Mouse (Mus musculus) G1E (cell line): ENCODE results near the gene Ccdc154. TPM values are rescaled to one million over a fixed set of nuclear protein-coding genes. Genes with fewer than 3 reads are reported as not detected.

Experiments
- ATAC-seq: 2 replicates; pipeline ENCODE4 v1.8.0; 2016; ENCODE audit warnings: mild to moderate bottlenecking; ENCODE audit not compliant: insufficient number of reproducible peaks, poor library complexity, low FRiP score, severe bottlenecking; ENCODE audit errors: extremely low read depth
- DNase-seq: peaks from one replicate; pipeline ENCODE4 v3.0.0; 2012; ENCODE audit warnings: low spot score
- H3K27me3 ChIP-seq: 2 replicates; pipeline ENCODE4 v1.6.1; 2012; ENCODE audit warnings: mild to moderate bottlenecking, low read length, inconsistent platforms; ENCODE audit not compliant: insufficient read depth
- H3K36me3 ChIP-seq: replicated peaks from 2 replicates; pipeline ENCODE3; 2012; ENCODE audit warnings: mild to moderate bottlenecking, inconsistent platforms
- H3K4me1 ChIP-seq: 2 replicates; pipeline ENCODE4 v1.6.1; 2012; ENCODE audit warnings: low read depth, low read length, inconsistent platforms, mixed read lengths; ENCODE audit not compliant: insufficient read depth
- H3K4me3 ChIP-seq: 2 replicates; pipeline ENCODE4 v1.5.1; 2012; ENCODE audit warnings: low read depth, mild to moderate bottlenecking, inconsistent platforms, low read length, moderate library complexity, mixed read lengths
- H3K9me3 ChIP-seq: replicated peaks from 2 replicates; pipeline ENCODE4 v1.6.1; 2012; ENCODE audit warnings: inconsistent platforms
- CTCF ChIP-seq: IDR thresholded peaks from 2 replicates; pipeline ENCODE4 v1.5.1; 2012; ENCODE audit warnings: low read depth, low read length, inconsistent platforms, mixed read lengths
- GATA1 ChIP-seq: IDR thresholded peaks from 2 replicates; pipeline ENCODE4 v1.6.1; 2012; ENCODE audit warnings: borderline replicate concordance, low read length, inconsistent platforms, mixed read lengths
- GATA2 ChIP-seq: IDR thresholded peaks from 2 replicates; pipeline ENCODE4 v1.6.1; 2012; ENCODE audit warnings: low read depth, low read length, inconsistent platforms, borderline replicate concordance
- POLR2AphosphoS5 ChIP-seq: IDR thresholded peaks from 2 replicates; pipeline ENCODE4 v1.6.1; 2012; ENCODE audit warnings: low read depth, low read length, inconsistent platforms; ENCODE audit not compliant: insufficient replicate concordance
- TAL1 ChIP-seq: conservative IDR thresholded peaks from 2 replicates; pipeline ENCODE4 v1.6.1; 2012; ENCODE audit warnings: low read depth, low read length, inconsistent platforms, mixed read lengths
- polyA plus RNA-seq: library from polyadenylated mRNA; stranded (reverse); fragments of >175 nt; gene quantifications from 2 replicates; pipeline ENCODE4 v1.2.3, GENCODE M21; 2012
- total RNA-seq, 2 experiments: library from RNA; stranded (forward) in 1 of 2; stranded (reverse) in 1 of 2; fragments of 200-1000 nt in 1 of 2; fragments of >200 nt in 1 of 2; fragmentation: Nextera tagmentation in 1 of 2; gene quantifications; 2 replicates each; pipeline ENCODE4 v1.2.3; 2014 to 2017

Gene Ccdc154
- total and polyA plus RNA-seq, 3 experiments = 0.05 TPM; not detected in 2

DNA sequence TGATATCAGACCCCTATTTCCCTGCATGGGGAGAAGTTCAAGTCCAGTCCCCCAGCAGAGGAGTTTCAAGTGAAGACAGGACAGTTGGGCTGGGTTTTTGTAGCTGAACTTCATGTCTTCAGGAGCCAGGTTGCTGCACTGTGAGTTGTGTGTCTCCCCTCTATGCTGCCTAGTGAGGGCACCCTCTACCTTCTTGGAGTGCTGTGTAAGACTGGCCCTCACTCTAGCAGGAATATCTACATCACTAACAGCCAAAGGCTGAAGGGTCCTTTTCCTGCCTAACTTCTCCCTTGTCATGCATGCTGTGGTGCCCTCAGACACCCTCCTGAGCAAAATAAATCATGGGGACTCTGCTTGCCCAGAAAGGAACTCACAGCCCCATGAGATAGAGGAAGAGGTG is 21.0 kb downstream of the Ccdc154 start:
- peak; percentile 27 for DNase-seq

DNA sequence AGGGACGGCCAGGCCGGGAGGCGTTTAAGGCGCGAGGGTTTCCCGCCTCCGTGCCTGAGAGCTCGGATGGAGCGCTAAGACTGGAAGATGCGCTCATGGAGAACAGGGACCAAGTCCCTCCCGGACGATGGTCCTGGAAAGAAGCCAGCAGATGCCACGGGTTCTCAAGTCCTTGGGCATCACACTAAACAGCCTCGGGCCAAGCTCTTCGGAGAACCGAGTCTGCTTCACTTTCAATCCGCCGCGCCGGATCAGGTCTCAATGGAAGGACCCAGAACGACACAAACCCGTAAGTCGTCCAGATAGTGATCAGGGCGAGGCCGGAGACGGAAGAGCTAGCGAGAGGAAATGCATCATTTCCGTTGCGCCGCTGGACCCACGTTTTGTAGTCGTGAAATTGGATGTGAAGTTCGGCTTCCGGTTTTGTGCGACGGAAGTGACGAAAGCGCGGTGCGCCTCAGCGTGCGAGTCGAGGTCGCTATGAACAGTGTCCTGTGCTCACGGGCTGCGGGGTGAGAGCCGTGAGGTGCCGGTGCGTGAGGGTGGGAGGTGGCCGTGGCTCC is 21.9 kb downstream of the Ccdc154 start, which contains the start of gene BC003965:
Gene BC003965, plus strand, starts transcription at position 426 of the 563 bp plus-strand sequence.
- DNase-seq (peak; percentile 83), ATAC-seq (peak; percentile 80)
- Histone ChIP-seq H3K9me3 (no peaks in the 10 kb centered on the region), H3K4me3 (peak within 1 kb of the TSS; percentile 90), H3K36me3 (peaks cover 28% of the 10 kb centered on the region), H3K27me3 (peaks cover 8% of the 10 kb centered on the region), H3K4me1 (peaks cover 53% of the 10 kb centered on the region)
- TF ChIP-seq POLR2AphosphoS5 (0 out of 2 replicates have a peak, but pooled peaks have one; percentile 15), CTCF (no peak), GATA1 (no peak), TAL1 (no peak), GATA2 (peak; percentile 98)

More for the DNA sequence above, 21.0 kb downstream of the Ccdc154 start:
- TF ChIP-seq GATA1 = no peak
- TF ChIP-seq TAL1 = no peak
- TF ChIP-seq CTCF = no peak
- no peak for TF ChIP-seq POLR2AphosphoS5
- TF ChIP-seq GATA2 = no peak
- no peak for ATAC-seq
- no peaks in the 10 kb centered on the region for H3K9me3 ChIP-seq
- H3K4me1 ChIP-seq = peaks cover 55% of the 10 kb centered on the region
- no peak overlapping the region; the same call in 1 of the 2 replicates for H3K4me3 ChIP-seq
- H3K27me3 ChIP-seq = peaks cover 10% of the 10 kb centered on the region
- H3K36me3 ChIP-seq = peaks cover 28% of the 10 kb centered on the region

DNA sequence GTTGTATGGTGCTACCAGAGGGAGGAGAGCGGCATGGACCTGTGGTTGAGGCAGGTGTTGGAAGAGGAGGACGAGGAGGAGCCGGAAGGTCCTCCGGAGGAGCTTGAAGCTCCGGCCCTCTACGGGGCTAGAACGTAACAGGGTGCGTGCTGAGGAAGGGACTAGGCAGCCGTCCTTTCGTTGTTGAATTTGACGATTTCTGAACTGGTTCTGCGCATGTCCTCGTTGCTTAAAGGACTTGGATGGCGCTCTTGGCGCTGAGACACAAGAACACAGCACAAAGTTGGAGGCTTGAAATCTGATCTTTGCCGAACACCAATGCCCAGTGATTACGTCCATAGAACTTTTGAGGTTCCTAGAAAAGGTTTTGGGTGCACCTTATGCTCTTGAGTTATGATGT is 22.7 kb downstream of the Ccdc154 start:
- Histone ChIP-seq H3K36me3 (peaks cover 32% of the 10 kb centered on the region), H3K27me3 (peaks cover 5% of the 10 kb centered on the region), H3K4me1 (peaks cover 61% of the 10 kb centered on the region), H3K9me3 (no peaks in the 10 kb centered on the region), H3K4me3 (peak overlapping the region; percentile 90)
- no peak for DNase-seq
- TF ChIP-seq GATA2 (no peak), POLR2AphosphoS5 (no peak), TAL1 (no peak), CTCF (no peak), GATA1 (no peak)
- ATAC-seq = no peak

DNA sequence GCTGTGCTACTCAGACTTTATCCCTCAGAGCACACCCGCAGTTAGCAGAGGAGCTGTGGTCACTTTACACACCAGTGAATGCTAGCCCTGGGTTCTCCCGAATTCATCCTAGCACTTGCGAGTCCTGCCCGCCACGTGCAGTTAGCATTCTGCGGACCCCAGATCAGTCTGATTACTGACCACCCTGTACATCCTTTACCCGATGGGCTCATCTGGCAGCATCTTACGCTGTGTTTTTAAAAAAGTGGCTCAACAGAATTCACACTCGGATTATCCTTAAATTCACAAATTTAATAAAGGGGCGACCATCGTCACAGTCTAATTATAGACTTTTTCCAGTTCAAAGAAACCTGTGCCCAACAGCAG is 25.5 kb downstream of the Ccdc154 start:
- peaks cover 59% of the 10 kb centered on the region for H3K4me1 ChIP-seq
- ATAC-seq (no peak), DNase-seq (no peak)
- peak overlapping the region; percentile 88 for H3K4me3 ChIP-seq
- no peaks in the 10 kb centered on the region for H3K27me3 ChIP-seq
- no peaks in the 10 kb centered on the region for H3K9me3 ChIP-seq
- peaks cover 58% of the 10 kb centered on the region for H3K36me3 ChIP-seq
- TF ChIP-seq CTCF = no peak
- TF ChIP-seq TAL1 = no peak
- no peak for TF ChIP-seq GATA1
- TF ChIP-seq GATA2 = no peak
- TF ChIP-seq POLR2AphosphoS5 = no peak

DNA sequence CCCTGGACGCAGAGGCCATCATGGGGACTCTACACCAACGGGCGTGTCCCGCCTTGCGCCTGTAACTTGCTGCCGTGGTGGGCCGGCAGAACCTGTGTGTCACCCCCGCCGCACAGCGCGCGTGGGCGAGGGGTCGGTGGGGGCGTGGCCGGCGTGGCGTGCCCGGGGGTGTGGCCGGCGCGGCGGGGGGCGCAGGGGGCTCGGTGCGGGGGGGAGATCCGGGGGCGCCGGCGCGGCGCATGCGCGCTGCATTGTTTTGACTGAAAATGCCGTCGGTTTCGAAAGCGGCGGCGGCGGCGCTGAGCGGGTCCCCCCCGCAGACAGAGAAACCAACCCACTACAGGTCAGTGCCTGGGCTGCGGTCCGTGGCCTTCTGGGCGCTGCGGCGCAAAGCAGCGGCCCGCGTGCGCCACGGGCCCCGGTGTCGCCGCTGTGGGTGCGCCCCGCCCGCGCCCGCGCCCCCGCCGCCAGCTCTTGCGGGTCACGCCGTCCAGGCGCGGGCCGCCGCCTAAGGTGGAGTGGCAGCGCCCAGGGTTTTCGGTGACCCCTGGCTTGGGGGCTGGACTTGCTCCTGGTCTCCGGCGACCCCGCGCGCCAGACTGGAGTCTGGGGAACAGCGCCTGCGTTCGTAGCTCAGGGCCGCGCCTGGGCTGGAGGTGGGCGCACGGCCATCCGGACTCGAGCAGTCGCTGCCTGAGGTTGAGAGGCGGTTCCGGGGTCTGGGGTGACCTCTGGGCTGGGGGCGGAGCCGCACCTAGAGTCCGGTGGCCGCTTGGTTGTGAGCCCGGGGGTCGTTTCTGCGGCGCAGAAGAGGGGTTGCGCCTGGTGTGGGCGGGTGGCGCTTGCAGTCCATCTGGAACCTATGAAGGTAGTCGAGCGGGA is 26.1 kb downstream of the Ccdc154 start, which contains the start of gene Unkl:
Gene Unkl, plus strand, starts transcription at position 248 of the 882 bp plus-strand sequence.
- H3K9me3 ChIP-seq = no peaks in the 10 kb centered on the region
- H3K27me3 ChIP-seq = no peaks in the 10 kb centered on the region
- DNase-seq = peak; percentile 78
- H3K4me1 ChIP-seq = peaks cover 55% of the 10 kb centered on the region
- peak within 1 kb of the TSS; percentile 88 for H3K4me3 ChIP-seq
- H3K36me3 ChIP-seq = peaks cover 64% of the 10 kb centered on the region
- TF ChIP-seq TAL1 = no peak
- peak; percentile 35; the same call in 1 of the 2 replicates for ATAC-seq

DNA sequence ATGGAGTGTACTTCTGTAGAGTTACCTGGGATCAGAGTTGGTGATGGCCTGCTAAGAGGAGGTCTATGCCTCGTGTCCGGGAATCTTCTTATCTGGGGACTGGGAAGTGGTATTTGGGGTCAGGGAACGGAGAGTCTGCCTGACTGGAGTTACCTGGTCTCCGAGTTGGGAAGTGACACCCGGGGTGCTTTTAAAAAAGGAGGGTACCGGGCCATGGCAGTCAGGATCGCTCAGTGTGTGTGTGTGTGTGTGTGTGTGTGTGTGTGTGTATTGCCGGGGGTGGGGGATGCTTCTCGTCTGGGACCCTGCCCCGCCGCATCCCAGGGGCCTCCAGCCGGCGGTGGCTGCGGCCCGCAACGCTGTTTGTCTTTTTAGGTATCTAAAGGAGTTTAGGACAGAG is 26.8 kb downstream of the Ccdc154 start:
- Histone ChIP-seq H3K4me1 (peaks cover 49% of the 10 kb centered on the region), H3K27me3 (no peaks in the 10 kb centered on the region), H3K9me3 (no peaks in the 10 kb centered on the region), H3K4me3 (peak overlapping the region; percentile 88), H3K36me3 (peaks cover 71% of the 10 kb centered on the region)
- no peak for ATAC-seq
- DNase-seq = no peak
- no peak for TF ChIP-seq GATA2
- TF ChIP-seq TAL1 = no peak
- TF ChIP-seq POLR2AphosphoS5 = no peak
- TF ChIP-seq GATA1 = no peak
- TF ChIP-seq CTCF = no peak

GRCm38 (mm10) chr17:25202401-25202800 is 40.1 kb downstream of the Ccdc154 start:
- Histone ChIP-seq H3K4me3 (no peak overlapping the region), H3K27me3 (no peaks in the 10 kb centered on the region), H3K36me3 (peaks cover 85% of the 10 kb centered on the region), H3K4me1 (peaks cover under 1% of the 10 kb centered on the region; the same call in 1 of the 2 replicates), H3K9me3 (no peaks in the 10 kb centered on the region)
- no peak for TF ChIP-seq POLR2AphosphoS5
- no peak for TF ChIP-seq CTCF
- no peak for TF ChIP-seq GATA1
- no peak for TF ChIP-seq GATA2
- TF ChIP-seq TAL1 = no peak
- no peak for ATAC-seq
- no peak for DNase-seq
